Mouse (Mus musculus) heart, embryonic 11.5 days (tissue): ENCODE data around the gene Emc10. TPM values are rescaled to one million over a fixed set of nuclear protein-coding genes. Genes with fewer than 3 reads are reported as not detected.
A peak's percentile ranks its signal among the peaks of the same experiment; 100 is the strongest.

Experiments used
- ATAC-seq: fragments of 200-750 bp; cut with Nextera tagmentation; replicated peaks from 2 replicates; pipeline ENCODE4 v1.8.0; 2017; ENCODE audit warnings: moderate library complexity; ENCODE audit not compliant: insufficient number of reproducible peaks, low FRiP score, low TSS enrichment
- H3K27ac ChIP-seq: fragments of 300-500 bp; sonication (generic); 2 replicates; pipeline ENCODE4 v1.5.1; 2014; ENCODE audit warnings: mild to moderate bottlenecking, low read depth, low read length
- H3K27me3 ChIP-seq: fragments of 300-500 bp; sonication (generic); 2 replicates; pipeline ENCODE4 v1.6.1; 2014; ENCODE audit warnings: mild to moderate bottlenecking, low read length, mixed read lengths; ENCODE audit not compliant: control insufficient read depth, insufficient read depth
- H3K36me3 ChIP-seq: fragments of 300-500 bp; sonication (generic); 2 replicates; pipeline ENCODE4 v1.6.1; 2014; ENCODE audit warnings: mild to moderate bottlenecking, low read length, moderate library complexity, mixed read lengths; ENCODE audit not compliant: control insufficient read depth, insufficient read depth
- H3K4me1 ChIP-seq: fragments of 300-500 bp; sonication (generic); 2 replicates; pipeline ENCODE4 v1.6.1; 2014; ENCODE audit warnings: low read length; ENCODE audit not compliant: control insufficient read depth, insufficient read depth
- H3K4me2 ChIP-seq: fragments of 300-500 bp; sonication (generic); 2 replicates; pipeline ENCODE4 v1.6.1; 2014; ENCODE audit warnings: mild to moderate bottlenecking, moderate library complexity
- H3K4me3 ChIP-seq: fragments of 300-500 bp; sonication (generic); 2 replicates; pipeline ENCODE4 v1.5.1; 2014; ENCODE audit warnings: low read depth, low read length
- H3K9ac ChIP-seq: fragments of 300-500 bp; sonication (generic); 2 replicates; pipeline ENCODE4 v1.6.1; 2014; ENCODE audit warnings: mild to moderate bottlenecking, low read depth, low read length, moderate library complexity
- H3K9me3 ChIP-seq: fragments of 300-500 bp; sonication (generic); replicated peaks from 2 replicates; pipeline ENCODE4 v1.6.1; 2016; ENCODE audit warnings: low read length; ENCODE audit not compliant: control insufficient read depth
- WGBS: fragments of 180-500 bp; shearing (Covaris S2); extraction: QIAGEN DNeasy Blood & Tissue Kit; methylation state at CpG from one replicate; pipeline ENCODE4 v1.1.7; 2014; ENCODE audit not compliant: insufficient replicate concordance; 5-methylcytosine and 5-hydroxymethylcytosine counted together
- polyA plus RNA-seq: library from polyadenylated mRNA; unstranded; fragments of >200 nt; fragmentation: Nextera tagmentation; extraction: Ambion mirVana; gene quantifications from 2 replicates; pipeline ENCODE4 v1.2.1, GENCODE M21; 2014

Emc10 gene
- polyA plus RNA-seq, 1 experiment from 2014 or later = 75.1 TPM

DNA sequence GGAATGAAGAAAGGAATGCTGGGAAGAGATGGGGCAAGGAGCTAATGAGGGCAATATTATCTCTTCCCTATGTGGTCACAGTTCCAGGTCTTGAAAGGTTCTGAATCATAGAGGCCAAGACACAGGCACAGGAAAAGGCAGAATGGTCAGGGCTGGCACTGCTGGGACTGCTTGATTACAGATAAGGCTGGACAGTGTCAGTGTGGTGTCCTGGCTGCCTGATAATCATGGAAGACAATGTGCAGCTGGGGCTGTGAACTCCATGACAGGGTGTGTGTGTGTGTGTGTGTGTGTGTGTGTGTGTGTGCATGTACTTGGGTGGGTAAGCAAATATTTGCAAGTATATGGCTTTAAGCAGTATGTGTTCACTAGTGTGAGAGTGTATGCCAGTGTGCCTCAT is 11.2 kb upstream of the Emc10 start:
- peak; percentile 70 for ATAC-seq
- Histone ChIP-seq H3K9ac (no peak overlapping the region), H3K4me1 (no peaks in the 10 kb centered on the region), H3K4me2 (no peak overlapping the region), H3K36me3 (no peaks in the 10 kb centered on the region), H3K4me3 (no peak overlapping the region), H3K9me3 (no peaks in the 10 kb centered on the region), H3K27me3 (peaks cover 15% of the 10 kb centered on the region), H3K27ac (no peak overlapping the region)

DNA sequence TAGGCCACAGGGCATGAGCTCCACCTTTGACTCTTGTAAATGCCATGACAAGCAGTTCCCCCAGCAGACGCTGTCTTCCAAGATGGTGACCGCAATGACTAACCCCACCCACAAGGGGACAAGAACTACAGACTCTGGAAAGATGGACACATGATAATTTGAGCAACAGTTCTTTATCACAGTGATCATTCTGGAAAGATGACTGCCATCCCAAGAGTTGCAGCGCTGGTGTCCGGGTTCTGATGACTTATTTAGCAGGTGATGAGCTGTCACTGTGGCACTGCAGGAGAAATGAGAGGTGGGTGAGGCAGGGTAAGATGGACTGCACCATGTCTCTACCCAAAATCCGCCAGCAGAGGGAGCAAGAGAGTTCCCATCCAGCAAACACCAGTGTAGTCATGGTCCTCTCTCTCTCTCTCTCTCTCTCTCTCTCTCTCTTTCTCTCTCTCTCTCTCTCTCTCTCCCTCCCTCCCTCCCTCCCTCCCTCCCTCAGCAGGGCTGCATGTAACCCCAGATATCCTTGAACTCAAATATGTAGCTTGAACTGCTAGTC is 5.3 kb upstream of the Emc10 start:
- Histone ChIP-seq H3K4me1 (peaks cover 3% of the 10 kb centered on the region; the same call in 1 of the 2 replicates), H3K4me2 (no peak overlapping the region), H3K9me3 (no peaks in the 10 kb centered on the region), H3K36me3 (no peaks in the 10 kb centered on the region), H3K4me3 (no peak overlapping the region), H3K9ac (no peak overlapping the region), H3K27me3 (peaks cover 14% of the 10 kb centered on the region), H3K27ac (no peak overlapping the region)
- 33% methylated on average over 5 of the region's 5 CpGs for WGBS
- no peak for ATAC-seq

- Histone ChIP-seq H3K36me3 (no peaks in the 10 kb centered on the region), H3K9me3 (no peaks in the 10 kb centered on the region), H3K4me2 (no peak overlapping the region), H3K27me3 (peaks cover 10% of the 10 kb centered on the region), H3K4me3 (no peak overlapping the region), H3K27ac (no peak overlapping the region), H3K4me1 (peaks cover 10% of the 10 kb centered on the region), H3K9ac (no peak overlapping the region)
- no peak for ATAC-seq
- WGBS = 55% methylated on average over 18 of the region's 20 CpGs
These were observed 3.7 kb upstream of the Emc10 start for GRCm38 (mm10) chr7:44500046-44500445.

GRCm38 (mm10) chr7:44498922-44499321 is 2.6 kb upstream of the Emc10 start:
- peaks cover 10% of the 10 kb centered on the region for H3K27me3 ChIP-seq
- H3K9me3 ChIP-seq = no peaks in the 10 kb centered on the region
- no peaks in the 10 kb centered on the region for H3K36me3 ChIP-seq
- ATAC-seq = no peak
- no peak overlapping the region for H3K4me2 ChIP-seq
- no peak overlapping the region for H3K9ac ChIP-seq
- no peak overlapping the region for H3K27ac ChIP-seq
- 44% methylated on average over 1 of the region's 1 CpGs for WGBS
- H3K4me1 ChIP-seq = peaks cover 14% of the 10 kb centered on the region
- H3K4me3 ChIP-seq = no peak overlapping the region

DNA sequence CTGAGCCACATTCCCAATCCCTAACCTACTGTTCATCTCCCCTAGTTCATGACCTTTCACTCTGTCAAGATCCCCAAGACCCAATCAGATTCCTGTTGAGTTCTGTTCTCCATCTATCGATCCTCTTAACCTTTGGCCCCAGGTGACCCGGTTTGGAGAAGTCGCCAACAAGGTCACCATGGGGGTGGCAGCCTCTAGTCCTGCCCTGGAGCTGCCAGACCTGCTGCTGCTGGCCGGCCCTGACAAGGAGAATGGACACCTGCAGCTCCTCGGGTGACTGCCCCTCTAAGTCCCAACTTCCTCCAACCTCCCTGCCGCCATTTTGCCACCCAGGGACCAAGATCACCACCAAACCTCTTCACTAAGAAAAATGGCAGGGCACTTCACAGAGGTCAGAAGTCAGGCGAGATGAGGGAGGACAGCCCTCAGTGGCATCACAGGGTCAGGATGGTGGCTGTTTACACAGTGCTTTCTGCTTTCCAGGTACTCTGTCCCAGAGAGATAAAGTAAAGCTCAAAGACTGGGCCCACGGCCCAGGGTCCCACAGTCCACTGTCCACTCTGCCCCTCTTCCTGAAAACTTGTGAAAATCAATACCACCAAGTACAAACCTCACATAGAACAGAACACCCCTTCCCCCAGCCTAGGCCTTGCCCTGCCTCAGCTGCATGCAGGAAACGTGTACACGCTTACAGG is 1.2 kb upstream of the Emc10 start:
- H3K9ac ChIP-seq = no peak overlapping the region
- peak overlapping the region; percentile 81 for H3K4me3 ChIP-seq
- H3K27ac ChIP-seq = peak overlapping the region; percentile 96; the same call in 1 of the 2 replicates
- peaks cover 10% of the 10 kb centered on the region for H3K27me3 ChIP-seq
- no peaks in the 10 kb centered on the region for H3K9me3 ChIP-seq
- H3K36me3 ChIP-seq = no peaks in the 10 kb centered on the region; the same call in 1 of the 2 replicates
- peak overlapping the region; percentile 93 for H3K4me2 ChIP-seq
- H3K4me1 ChIP-seq = peaks cover 14% of the 10 kb centered on the region
- ATAC-seq = no peak
- 83% methylated on average over 10 of the region's 10 CpGs for WGBS

DNA sequence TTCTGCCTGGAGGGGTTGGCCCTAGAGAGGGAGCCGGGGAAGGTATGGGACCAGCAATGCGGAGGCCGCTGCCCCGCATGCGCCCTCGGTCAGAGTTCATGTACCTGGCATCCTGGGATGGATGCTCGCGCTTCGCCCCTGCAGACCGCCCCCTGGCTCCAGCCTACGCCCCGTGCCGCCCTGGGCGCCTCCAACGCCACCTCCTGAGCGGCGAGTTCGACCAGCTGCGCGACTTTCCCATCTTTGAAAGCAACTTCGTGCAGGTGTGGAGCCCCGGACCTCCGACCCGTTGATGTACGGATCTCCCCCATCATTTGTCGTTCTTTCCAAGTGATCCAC is 411 bp upstream of the Emc10 start:
- H3K27me3 ChIP-seq = peaks cover 10% of the 10 kb centered on the region
- H3K36me3 ChIP-seq = peaks cover 7% of the 10 kb centered on the region
- peak overlapping the region; percentile 86 for H3K9ac ChIP-seq
- H3K4me1 ChIP-seq = peaks cover 14% of the 10 kb centered on the region
- no peaks in the 10 kb centered on the region for H3K9me3 ChIP-seq
- H3K4me3 ChIP-seq = peak overlapping the region; percentile 81
- peak overlapping the region; percentile 96 for H3K27ac ChIP-seq
- peak overlapping the region; percentile 93 for H3K4me2 ChIP-seq
- no peak; the same call in 1 of the 2 replicates for ATAC-seq
- WGBS = under 1% methylated on average over 26 of the region's 26 CpGs

- peak overlapping the region; percentile 93 for H3K4me2 ChIP-seq
- H3K36me3 ChIP-seq = peaks cover 9% of the 10 kb centered on the region
- peak overlapping the region; percentile 81 for H3K4me3 ChIP-seq
- H3K4me1 ChIP-seq = peaks cover 14% of the 10 kb centered on the region
- H3K9ac ChIP-seq = peak overlapping the region; percentile 1; the same call in 1 of the 2 replicates
- no peak for ATAC-seq
- H3K27ac ChIP-seq = no peak overlapping the region
- H3K9me3 ChIP-seq = no peaks in the 10 kb centered on the region
- WGBS = 86% methylated on average over 7 of the region's 7 CpGs
- H3K27me3 ChIP-seq = peaks cover 5% of the 10 kb centered on the region; the same call in 1 of the 2 replicates
These were observed 1.2 kb downstream of the Emc10 start for GRCm38 (mm10) chr7:44495086-44495485.

GRCm38 (mm10) chr7:44494681-44495080 is 1.6 kb downstream of the Emc10 start:
- H3K9ac ChIP-seq = no peak overlapping the region
- no peaks in the 10 kb centered on the region for H3K9me3 ChIP-seq
- peaks cover under 1% of the 10 kb centered on the region; the same call in 1 of the 2 replicates for H3K27me3 ChIP-seq
- peaks cover 14% of the 10 kb centered on the region for H3K4me1 ChIP-seq
- H3K4me3 ChIP-seq = no peak overlapping the region
- no peak for ATAC-seq
- peaks cover 9% of the 10 kb centered on the region for H3K36me3 ChIP-seq
- H3K4me2 ChIP-seq = no peak overlapping the region
- no peak overlapping the region for H3K27ac ChIP-seq
- WGBS = 93% methylated on average over 12 of the region's 12 CpGs
